Mouse (Mus musculus): Measurements from ENCODE around the gene Tbpl1. TPM values are rescaled to one million over a fixed set of nuclear protein-coding genes. Genes with fewer than 3 reads are reported as not detected.

The Tbpl1 gene
- polyA plus RNA-seq, 1 experiment from 2014 or later = 111 TPM

GRCm38 (mm10) chr10:22660286-22661000 lies 71.3 kb downstream of the Tbpl1 start:
- Histone ChIP-seq H3K4me2 (ENCODE audit: low read depth, low read length, severe bottlenecking) (no peak overlapping the region), H3K4me3 (ENCODE audit: low read depth, low read length) (no peak overlapping the region), H3K36me3 (ENCODE audit: control insufficient read depth, insufficient read depth, low read length) (no peaks in the 10 kb centered on the region), H3K9ac (ENCODE audit: low read length) (no peak overlapping the region), H3K4me1 (replicated peaks; ENCODE audit: control insufficient read depth, insufficient read depth, low read length) (peaks cover 13% of the 10 kb centered on the region; the same call in 1 of the 2 replicates), H3K27me3 (ENCODE audit: control insufficient read depth, insufficient read depth, low read length) (no peaks in the 10 kb centered on the region), H3K9me3 (ENCODE audit: control insufficient read depth, low read length) (no peaks in the 10 kb centered on the region), H3K27ac (ENCODE audit: low read depth, low read length) (no peak overlapping the region)
- DNase-seq (ENCODE audit: low spot score) (no peak), ATAC-seq (replicated peaks; ENCODE audit: low FRiP score) (no peak)
- 89% methylated on average over 5 of the region's 5 CpGs for WGBS

GRCm38 (mm10) chr10:22659386-22659725 lies 72.4 kb downstream of the Tbpl1 start:
- no peak overlapping the region for H3K4me3 ChIP-seq (ENCODE audit: low read depth, low read length)
- H3K27ac ChIP-seq (ENCODE audit: low read depth, low read length) = peak overlapping the region; percentile 60
- H3K27me3 ChIP-seq (ENCODE audit: control insufficient read depth, insufficient read depth, low read length) = no peaks in the 10 kb centered on the region
- H3K4me2 ChIP-seq (ENCODE audit: low read depth, low read length, severe bottlenecking) = 0 out of 2 replicates have a peak overlapping the region, but pooled peaks have one; percentile 3
- ATAC-seq (replicated peaks; ENCODE audit: low FRiP score) = peak; percentile 3; the same call in 1 of the 2 replicates
- WGBS = 74% methylated on average over 10 of the region's 10 CpGs
- no peaks in the 10 kb centered on the region for H3K36me3 ChIP-seq (ENCODE audit: control insufficient read depth, insufficient read depth, low read length)
- no peak overlapping the region for H3K9ac ChIP-seq (ENCODE audit: low read length)
- peaks cover 13% of the 10 kb centered on the region; the same call in 1 of the 2 replicates for H3K4me1 ChIP-seq (replicated peaks; ENCODE audit: control insufficient read depth, insufficient read depth, low read length)
- DNase-seq (ENCODE audit: low spot score) = no peak
- no peaks in the 10 kb centered on the region for H3K9me3 ChIP-seq (ENCODE audit: control insufficient read depth, low read length)

GRCm38 (mm10) chr10:22658534-22659385 lies 73.0 kb downstream of the Tbpl1 start:
- ATAC-seq (replicated peaks; ENCODE audit: low FRiP score) = peak; percentile 93
- Histone ChIP-seq H3K27ac (ENCODE audit: low read depth, low read length) (peak overlapping the region; percentile 60), H3K36me3 (ENCODE audit: control insufficient read depth, insufficient read depth, low read length) (no peaks in the 10 kb centered on the region), H3K9me3 (ENCODE audit: control insufficient read depth, low read length) (no peaks in the 10 kb centered on the region), H3K9ac (ENCODE audit: low read length) (no peak overlapping the region; the same call in 1 of the 2 replicates), H3K4me2 (ENCODE audit: low read depth, low read length, severe bottlenecking) (peak overlapping the region; percentile 8), H3K4me1 (replicated peaks; ENCODE audit: control insufficient read depth, insufficient read depth, low read length) (peaks cover 13% of the 10 kb centered on the region; the same call in 1 of the 2 replicates), H3K4me3 (ENCODE audit: low read depth, low read length) (no peak overlapping the region), H3K27me3 (ENCODE audit: control insufficient read depth, insufficient read depth, low read length) (no peaks in the 10 kb centered on the region)
- WGBS = 31% methylated on average over 23 of the region's 23 CpGs
- DNase-seq (ENCODE audit: low spot score) = peak; percentile 85

Small RNAs within 50 kb of the gene (microRNA-seq; reads per million reads assigned to microRNA genes)
- gene Mir7663 (ENCODE audit: insufficient number of aligned reads) = 3.4 reads per million

Other genes starting within 250 kb of the Tbpl1 start
- 2.2 and 2.4 TPM in 2 replicates for gene Slc2a12, start 86.9 kb downstream of the Tbpl1 start, polyA plus RNA-seq (2014; fragmentation: Nextera tagmentation; extraction: Ambion mirVana)
- gene Tcf21, start 88.2 kb upstream of the Tbpl1 start, polyA plus RNA-seq (2014; fragmentation: Nextera tagmentation; extraction: Ambion mirVana) = not detected in 2 replicates

All from forebrain, embryonic 11.5 days (tissue).